Mouse (Mus musculus): ENCODE measurements around the gene Epb41l3. TPM values are rescaled to one million over a fixed set of nuclear protein-coding genes. Genes with fewer than 3 reads are reported as not detected.

Epb41l3 gene
- total and polyA plus RNA-seq, 3 experiments: not detected

DNA sequence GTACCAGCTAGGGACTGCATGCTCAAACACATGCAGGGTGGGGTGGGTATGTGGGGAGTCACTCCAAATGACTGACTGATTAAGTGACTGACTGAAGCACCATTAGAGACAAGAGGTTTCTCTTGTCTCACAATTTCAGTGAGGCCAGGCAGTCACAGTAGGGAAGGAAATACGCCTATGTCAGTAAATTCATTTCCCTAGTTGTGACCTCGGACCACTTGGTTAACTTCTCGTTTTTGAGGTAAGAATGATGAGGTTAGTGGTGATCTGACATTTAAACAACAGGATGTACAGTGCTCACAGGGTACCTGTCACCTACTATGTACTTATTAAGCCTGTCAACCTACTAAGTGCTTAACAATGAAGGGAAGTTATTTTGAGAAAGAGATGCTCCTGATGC lies 67.5 kb downstream of the Epb41l3 start:
- no peak overlapping the region for H3K27ac ChIP-seq (ENCODE audit: control insufficient read depth, low read depth, low read length)
- no peaks in the 10 kb centered on the region for H3K36me3 ChIP-seq (ENCODE audit: control insufficient read depth in 1 of 2, insufficient read depth in 2 of 2, low read length in 2 of 2)
- DNase-seq (ENCODE audit: low read depth, low spot score): no peak
- H3K9me3 ChIP-seq (replicated peaks; ENCODE audit: insufficient read depth, low read length): no peaks in the 10 kb centered on the region
- H3K4me3 ChIP-seq (ENCODE audit: control insufficient read depth in 1 of 2, insufficient read depth in 1 of 2, low read depth in 2 of 2, low read length in 2 of 2): no peak overlapping the region
- no peak for TF ChIP-seq GABPA (IDR thresholded peaks at IDR 0.05; ENCODE audit: low read depth, low read length)
- no peak for TF ChIP-seq ZNF384 (IDR thresholded peaks at IDR 0.05; ENCODE audit: low read depth, low read length)
- no peak for TF ChIP-seq POLR2A (IDR thresholded peaks at IDR 0.05; ENCODE audit: control insufficient read depth in 1 of 2, insufficient read depth in 1 of 2, low read depth in 1 of 2, low read length in 2 of 2, poor library complexity in 1 of 2)
- TF ChIP-seq POLR2AphosphoS5 (IDR thresholded peaks at IDR 0.05; ENCODE audit: borderline replicate concordance, low read depth, low read length): no peak
- TF ChIP-seq UBTF (IDR thresholded peaks at IDR 0.05; ENCODE audit: borderline replicate concordance, insufficient read depth, low read depth, low read length): no peak
- no peak for TF ChIP-seq USF2 (IDR thresholded peaks at IDR 0.05; ENCODE audit: borderline replicate concordance in 1 of 2, insufficient read depth in 1 of 2, low read depth in 1 of 2, low read length in 2 of 2)
- TF ChIP-seq ZC3H11A (IDR thresholded peaks at IDR 0.05; ENCODE audit: low read depth, low read length): no peak
- TF ChIP-seq TBP (IDR thresholded peaks at IDR 0.05; ENCODE audit: low read depth, low read length): no peak
- no peak for TF ChIP-seq HCFC1 (IDR thresholded peaks at IDR 0.05; ENCODE audit: low read depth, low read length)
- no peak for TF ChIP-seq MAFK (IDR thresholded peaks at IDR 0.05; ENCODE audit: borderline replicate concordance, low read depth, low read length)
- TF ChIP-seq BHLHE40 (IDR thresholded peaks at IDR 0.05; ENCODE audit: borderline replicate concordance, low read depth, low read length): no peak
- TF ChIP-seq NELFE (IDR thresholded peaks at IDR 0.05; ENCODE audit: low read depth, low read length): no peak
- TF ChIP-seq TAL1 (IDR thresholded peaks at IDR 0.05; ENCODE audit: low read length): no peak
- no peaks in the 10 kb centered on the region for H3K27me3 ChIP-seq (ENCODE audit: control insufficient read depth in 1 of 2, insufficient read depth in 2 of 2, low read length in 2 of 2)
- H3K9ac ChIP-seq (ENCODE audit: control insufficient read depth, low read depth, low read length, poor library complexity, severe bottlenecking): no peak overlapping the region
- H3K4me1 ChIP-seq (ENCODE audit: control insufficient read depth in 1 of 2, insufficient read depth in 2 of 2, low read length in 2 of 2): no peaks in the 10 kb centered on the region
- no peaks in the 10 kb centered on the region for H3K79me2 ChIP-seq (ENCODE audit: control insufficient read depth, insufficient read depth, low read length, poor library complexity)

GRCm38 (mm10) chr17:69150826-69151225 lies 75.3 kb downstream of the Epb41l3 start:
- H3K9me3 ChIP-seq (replicated peaks; ENCODE audit: insufficient read depth, low read length): no peaks in the 10 kb centered on the region

More at GRCm38 (mm10) chr17:69150826-69151225, 75.3 kb downstream of the Epb41l3 start:
- no peak overlapping the region for H3K9ac ChIP-seq (ENCODE audit: control insufficient read depth, low read depth, low read length, poor library complexity, severe bottlenecking)
- TF ChIP-seq ZKSCAN1 (IDR thresholded peaks at IDR 0.05; ENCODE audit: low read depth, low read length) (no peak), SMC3 (IDR thresholded peaks at IDR 0.05; ENCODE audit: low read depth, low read length) (no peak), MXI1 (IDR thresholded peaks at IDR 0.05; ENCODE audit: low read depth, low read length) (no peak), RAD21 (IDR thresholded peaks at IDR 0.05; ENCODE audit: low read depth, low read length) (no peak), TAL1 (IDR thresholded peaks at IDR 0.05; ENCODE audit: low read length) (no peak), NELFE (IDR thresholded peaks at IDR 0.05; ENCODE audit: low read depth, low read length) (no peak), BHLHE40 (IDR thresholded peaks at IDR 0.05; ENCODE audit: borderline replicate concordance, low read depth, low read length) (no peak), ETS1 (IDR thresholded peaks at IDR 0.05; ENCODE audit: low read depth, low read length) (no peak), MEF2A (IDR thresholded peaks at IDR 0.05; ENCODE audit: extremely low read depth, insufficient replicate concordance, low read depth, low read length, poor library complexity, severe bottlenecking) (no peak), HCFC1 (IDR thresholded peaks at IDR 0.05; ENCODE audit: low read depth, low read length) (no peak), TBP (IDR thresholded peaks at IDR 0.05; ENCODE audit: low read depth, low read length) (no peak), USF1 (IDR thresholded peaks at IDR 0.05; ENCODE audit: low read depth, low read length) (no peak), MAZ (IDR thresholded peaks at IDR 0.05; ENCODE audit: low read depth, low read length) (no peak), GATA1 (IDR thresholded peaks at IDR 0.05; ENCODE audit: low read depth, low read length) (no peak), KAT2A (conservative IDR thresholded peaks at IDR 0.05; ENCODE audit: low read depth, low read length) (no peak), POLR2AphosphoS2 (IDR thresholded peaks at IDR 0.05; ENCODE audit: low read length) (no peak), UBTF (IDR thresholded peaks at IDR 0.05; ENCODE audit: borderline replicate concordance, insufficient read depth, low read depth, low read length) (no peak), POLR2A (IDR thresholded peaks at IDR 0.05; ENCODE audit: control insufficient read depth in 1 of 2, insufficient read depth in 1 of 2, low read depth in 1 of 2, low read length in 2 of 2, poor library complexity in 1 of 2) (no peak), CHD2 (IDR thresholded peaks at IDR 0.05; ENCODE audit: low read length) (no peak), MYC (IDR thresholded peaks at IDR 0.05; ENCODE audit: low read depth, low read length) (no peak)
- H3K4me1 ChIP-seq (ENCODE audit: control insufficient read depth in 1 of 2, insufficient read depth in 2 of 2, low read length in 2 of 2): no peaks in the 10 kb centered on the region
- no peaks in the 10 kb centered on the region for H3K36me3 ChIP-seq (ENCODE audit: control insufficient read depth in 1 of 2, insufficient read depth in 2 of 2, low read length in 2 of 2)
- H3K4me3 ChIP-seq (ENCODE audit: control insufficient read depth in 1 of 2, insufficient read depth in 1 of 2, low read depth in 2 of 2, low read length in 2 of 2): no peak overlapping the region
- DNase-seq (ENCODE audit: low read depth, low spot score): no peak
- H3K27ac ChIP-seq (ENCODE audit: control insufficient read depth, low read depth, low read length): no peak overlapping the region
- no peaks in the 10 kb centered on the region for H3K79me2 ChIP-seq (ENCODE audit: control insufficient read depth, insufficient read depth, low read length, poor library complexity)
- no peaks in the 10 kb centered on the region for H3K27me3 ChIP-seq (ENCODE audit: control insufficient read depth in 1 of 2, insufficient read depth in 2 of 2, low read length in 2 of 2)

Measured in MEL (cell line).